Mouse (Mus musculus): ENCODE data around the gene Snx29.

DNA sequence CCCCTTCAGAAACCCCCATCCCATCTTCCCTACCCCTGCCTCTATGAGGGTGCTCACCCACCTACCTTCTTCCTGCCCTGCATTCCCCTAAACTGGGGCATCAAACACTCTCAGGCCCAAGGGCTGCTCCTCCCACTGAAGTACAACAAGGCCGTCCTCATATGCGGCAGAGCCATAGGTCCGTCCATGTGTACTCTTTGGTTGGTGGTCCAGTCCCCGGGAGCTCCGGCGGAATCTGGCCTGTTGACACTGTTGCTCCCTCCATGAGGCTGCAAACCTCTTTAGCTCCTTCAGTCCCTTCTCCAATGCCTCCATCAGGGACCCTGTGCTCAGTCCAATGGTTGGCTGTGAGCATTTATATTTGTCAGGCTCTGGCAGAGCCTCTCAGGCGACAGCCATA lies 219.1 kb downstream of the Snx29 start:
- TF ChIP-seq CTCF (IDR thresholded peaks at IDR 0.05; ENCODE audit: low read depth), result no peak
- TF ChIP-seq EP300 (IDR thresholded peaks at IDR 0.05; ENCODE audit: low read depth), result no peak

Data from liver, embryonic 14.5 days (tissue).